Mouse (Mus musculus): ENCODE measurements around the gene Tom1. TPM values are rescaled to one million over a fixed set of nuclear protein-coding genes. Genes with fewer than 3 reads are reported as not detected.

Tom1 gene
- polyA plus RNA-seq, 2 experiments, result 6.1 to 9.2 TPM

GRCm38 (mm10) chr8:75090781-75091365, 57.4 kb downstream of the Tom1 start:
- no peak overlapping the region for H3K9ac ChIP-seq (replicated peaks)
- no peak overlapping the region for H3K4me3 ChIP-seq (ENCODE audit: insufficient read depth in 1 of 2, low read depth in 2 of 2, low read length in 2 of 2)
- DNase-seq (ENCODE audit: low read depth in 3 of 3, low spot score in 3 of 3) (no peak), ATAC-seq (ENCODE audit: insufficient read depth) (no peak)
- H3K27me3 ChIP-seq (ENCODE audit: control insufficient read depth, insufficient read depth, low read length), result peaks cover 15% of the 10 kb centered on the region
- no peak for TF ChIP-seq CTCF (IDR thresholded peaks at IDR 0.05; ENCODE audit: low read depth)
- no peak for TF ChIP-seq EP300 (IDR thresholded peaks at IDR 0.05; ENCODE audit: low read depth)
- no peak overlapping the region for H3K4me2 ChIP-seq (ENCODE audit: low read depth)
- H3K4me1 ChIP-seq (replicated peaks; ENCODE audit: control insufficient read depth in 2 of 2, insufficient read depth in 2 of 2, low read length in 1 of 2), result peaks cover 4 to 27% of the 10 kb centered on the region in 2 experiments; a peak in 3 of 4 replicates
- H3K27ac ChIP-seq, result no peak overlapping the region
- H3K36me3 ChIP-seq (replicated peaks; ENCODE audit: control insufficient read depth, insufficient read depth, low read depth), result no peaks in the 10 kb centered on the region
- H3K9me3 ChIP-seq (ENCODE audit: control insufficient read depth, low read length), result no peaks in the 10 kb centered on the region
- 55% methylated on average over 4 of the region's 4 CpGs for WGBS (ENCODE audit: insufficient replicate concordance)

GRCm38 (mm10) chr8:75093399-75094156, 60.1 kb downstream of the Tom1 start, which contains the start of gene Hmox1:
Gene Hmox1, plus strand, starts transcription at chr8:75093621.
- Histone ChIP-seq H3K36me3 (replicated peaks; ENCODE audit: control insufficient read depth, insufficient read depth, low read depth) (no peaks in the 10 kb centered on the region), H3K4me2 (ENCODE audit: low read depth) (peak within 1 kb of the TSS; percentile 72), H3K4me1 (replicated peaks; ENCODE audit: control insufficient read depth in 2 of 2, insufficient read depth in 2 of 2, low read length in 1 of 2) (peaks cover 2 to 20% of the 10 kb centered on the region in 2 experiments; a peak in 2 of 4 replicates), H3K4me3 (ENCODE audit: insufficient read depth in 1 of 2, low read depth in 2 of 2, low read length in 2 of 2) (peak within 1 kb of the TSS; percentile 51 to 55), H3K9ac (replicated peaks) (peak within 1 kb of the TSS; percentile 54), H3K9me3 (ENCODE audit: control insufficient read depth, low read length) (no peaks in the 10 kb centered on the region), H3K27me3 (ENCODE audit: control insufficient read depth, insufficient read depth, low read length) (peaks cover 15% of the 10 kb centered on the region), H3K27ac (no peak within 1 kb of the TSS)
- DNase-seq (ENCODE audit: low read depth in 3 of 3, low spot score in 3 of 3), result peak in 2 of 3 experiments; percentile 42 to 44
- ATAC-seq (ENCODE audit: insufficient read depth), result peak; percentile 68
- 0 out of 2 replicates have a peak, but pooled peaks have one; percentile 12 for TF ChIP-seq CTCF (IDR thresholded peaks at IDR 0.05; ENCODE audit: low read depth)
- no peak for TF ChIP-seq EP300 (IDR thresholded peaks at IDR 0.05; ENCODE audit: low read depth)
- 1% methylated on average over 36 of the region's 36 CpGs for WGBS (ENCODE audit: insufficient replicate concordance)

- no peak overlapping the region for H3K4me3 ChIP-seq (ENCODE audit: insufficient read depth in 1 of 2, low read depth in 2 of 2, low read length in 2 of 2)
- DNase-seq (ENCODE audit: low read depth in 3 of 3, low spot score in 3 of 3), result no peak
- WGBS (ENCODE audit: insufficient replicate concordance), result 69% methylated on average over 4 of the region's 4 CpGs
- no peak overlapping the region for H3K9ac ChIP-seq (replicated peaks)
- H3K36me3 ChIP-seq (replicated peaks; ENCODE audit: control insufficient read depth, insufficient read depth, low read depth), result no peaks in the 10 kb centered on the region
- no peak overlapping the region for H3K4me2 ChIP-seq (ENCODE audit: low read depth)
- H3K27ac ChIP-seq, result no peak overlapping the region
- no peaks in the 10 kb centered on the region for H3K9me3 ChIP-seq (ENCODE audit: control insufficient read depth, low read length)
- H3K4me1 ChIP-seq (replicated peaks; ENCODE audit: control insufficient read depth in 2 of 2, insufficient read depth in 2 of 2, low read length in 1 of 2), result 0 out of 4 replicates have a peak, but pooled peaks cover 0 to under 1% of the 10 kb centered on the region in 2 experiments
- TF ChIP-seq CTCF (IDR thresholded peaks at IDR 0.05; ENCODE audit: low read depth) (no peak), EP300 (IDR thresholded peaks at IDR 0.05; ENCODE audit: low read depth) (no peak)
- no peaks in the 10 kb centered on the region for H3K27me3 ChIP-seq (ENCODE audit: control insufficient read depth, insufficient read depth, low read length)
- ATAC-seq (ENCODE audit: insufficient read depth), result no peak
Measured at GRCm38 (mm10) chr8:75102956-75103355, 69.5 kb downstream of the Tom1 start.

GRCm38 (mm10) chr8:75103376-75103878, 69.9 kb downstream of the Tom1 start:
- Histone ChIP-seq H3K4me2 (ENCODE audit: low read depth) (no peak overlapping the region), H3K4me3 (ENCODE audit: insufficient read depth in 1 of 2, low read depth in 2 of 2, low read length in 2 of 2) (no peak overlapping the region), H3K4me1 (replicated peaks; ENCODE audit: control insufficient read depth in 2 of 2, insufficient read depth in 2 of 2, low read length in 1 of 2) (0 out of 4 replicates have a peak, but pooled peaks cover 0 to 2% of the 10 kb centered on the region in 2 experiments), H3K27me3 (ENCODE audit: control insufficient read depth, insufficient read depth, low read length) (no peaks in the 10 kb centered on the region), H3K9me3 (ENCODE audit: control insufficient read depth, low read length) (no peaks in the 10 kb centered on the region), H3K36me3 (replicated peaks; ENCODE audit: control insufficient read depth, insufficient read depth, low read depth) (no peaks in the 10 kb centered on the region), H3K9ac (replicated peaks) (no peak overlapping the region), H3K27ac (no peak overlapping the region)
- DNase-seq (ENCODE audit: low read depth in 3 of 3, low spot score in 3 of 3), result no peak
- WGBS (ENCODE audit: insufficient replicate concordance), result 45% methylated on average over 8 of the region's 8 CpGs
- TF ChIP-seq EP300 (IDR thresholded peaks at IDR 0.05; ENCODE audit: low read depth) (no peak), CTCF (IDR thresholded peaks at IDR 0.05; ENCODE audit: low read depth) (no peak)
- ATAC-seq (ENCODE audit: insufficient read depth), result no peak

Data from liver, embryonic 14.5 days (tissue).